Mouse (Mus musculus): ENCODE measurements at regions not wholly inside any gene's neighbourhood (a gene's known extent, or its start where the extent isn't known, plus 50 kb on each side); places are given as distances from the start of the nearest gene placed in this dataset.

- TF ChIP-seq CTCF (IDR thresholded peaks at IDR 0.05; ENCODE audit: extremely low read depth, insufficient read length, insufficient replicate concordance, low read depth, low read length) (no peak), POLR2A (IDR thresholded peaks at IDR 0.05; ENCODE audit: low read depth, low read length) (no peak)
These were observed 203.6 kb downstream of the Ibtk start for GRCm38 (mm10) chr9:85545566-85545965.
